Mouse (Mus musculus) embryonic fibroblast, embryonic 13.5 days (primary cell): ENCODE results near the gene Serf2.

Experiments used
- CTCF ChIP-seq: IDR thresholded peaks from 2 replicates; pipeline ENCODE4 v1.5.1; 2011; ENCODE audit warnings: mild to moderate bottlenecking, control low read depth, low read length, moderate library complexity, borderline replicate concordance; ENCODE audit not compliant: insufficient read depth
- POLR2A ChIP-seq: IDR thresholded peaks from 2 replicates; pipeline ENCODE4 v1.6.1; 2011; ENCODE audit warnings: low read depth, mild to moderate bottlenecking, control low read depth, low read length, moderate library complexity

- TF ChIP-seq CTCF (no peak), POLR2A (no peak)
These were observed 3.9 kb upstream of the Serf2 start for GRCm38 (mm10) chr2:121445117-121445516.
